Mouse (Mus musculus): ENCODE measurements around the gene Afm. TPM values are rescaled to one million over a fixed set of nuclear protein-coding genes. Genes with fewer than 3 reads are reported as not detected.

Afm gene
- not detected in 2 replicates for polyA plus RNA-seq (2016; fragmentation: Nextera tagmentation; extraction: Ambion mirVana)

- H3K4me2 ChIP-seq (replicated peaks), result no peak within 1 kb of the TSS
- no peaks in the 10 kb centered on the region for H3K4me1 ChIP-seq
- ATAC-seq (ENCODE audit: low FRiP score, low read depth), result no peak
- H3K9ac ChIP-seq, result no peak within 1 kb of the TSS
- no peaks in the 10 kb centered on the region for H3K27me3 ChIP-seq (replicated peaks)
- no peaks in the 10 kb centered on the region for H3K36me3 ChIP-seq
- 88% methylated on average over 6 of the region's 6 CpGs for WGBS
- no peaks in the 10 kb centered on the region for H3K9me3 ChIP-seq
- no peak within 1 kb of the TSS for H3K4me3 ChIP-seq
- no peak within 1 kb of the TSS for H3K27ac ChIP-seq
Observed at GRCm38 (mm10) chr5:90518356-90519100, at the start of gene Afm. Gene Afm (plus strand): TSS chr5:90518932.

DNA sequence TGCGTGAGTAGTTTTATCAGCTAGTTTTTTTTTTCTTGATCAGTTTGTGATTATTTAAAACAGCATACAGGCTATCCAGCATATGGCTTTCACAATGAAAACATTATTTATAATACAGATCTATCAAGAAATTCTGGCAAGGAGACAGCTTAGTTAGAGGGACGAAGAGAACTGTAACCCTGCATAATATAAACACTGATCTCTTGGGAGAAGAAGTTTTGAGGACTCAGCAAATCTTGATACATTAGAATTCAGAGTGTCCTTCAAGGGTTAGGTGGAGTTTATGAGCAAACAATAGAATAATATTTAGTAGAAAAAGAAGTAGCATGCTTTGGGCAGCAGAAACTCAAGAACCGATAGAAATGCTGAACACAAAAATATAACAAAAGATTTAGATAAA is 47.9 kb upstream of the Afm start:
- no peak overlapping the region for H3K27ac ChIP-seq
- no peaks in the 10 kb centered on the region for H3K27me3 ChIP-seq (replicated peaks)
- no peak for ATAC-seq (ENCODE audit: low FRiP score, low read depth)
- H3K9me3 ChIP-seq, result no peaks in the 10 kb centered on the region
- H3K4me2 ChIP-seq (replicated peaks), result no peak overlapping the region
- 92% methylated on average over 3 of the region's 3 CpGs for WGBS
- H3K4me1 ChIP-seq, result no peaks in the 10 kb centered on the region
- H3K36me3 ChIP-seq, result no peaks in the 10 kb centered on the region
- no peak overlapping the region for H3K9ac ChIP-seq
- H3K4me3 ChIP-seq, result no peak overlapping the region

DNA sequence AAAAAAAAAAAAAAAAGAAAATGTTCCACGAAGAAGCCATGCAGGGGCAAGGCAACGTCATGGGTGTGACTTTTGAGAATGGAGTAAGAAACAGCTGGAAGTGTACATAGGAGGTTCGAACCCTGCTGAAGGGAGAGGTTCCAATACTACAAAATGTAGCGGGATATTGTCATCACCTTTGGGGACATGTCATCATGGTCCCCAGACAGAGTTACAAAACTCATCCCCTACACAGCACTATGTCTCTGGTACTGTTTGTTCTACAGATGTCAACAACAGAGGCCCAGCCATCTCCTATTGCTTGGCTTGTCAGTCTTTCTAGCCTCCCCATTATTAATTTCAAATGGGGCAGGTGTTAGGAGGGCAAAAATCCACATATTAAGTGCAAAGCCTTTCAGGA is 44.8 kb upstream of the Afm start:
- Histone ChIP-seq H3K27ac (no peak overlapping the region), H3K4me3 (no peak overlapping the region), H3K9ac (no peak overlapping the region), H3K4me1 (no peaks in the 10 kb centered on the region), H3K36me3 (no peaks in the 10 kb centered on the region), H3K4me2 (replicated peaks) (no peak overlapping the region), H3K9me3 (no peaks in the 10 kb centered on the region), H3K27me3 (replicated peaks) (no peaks in the 10 kb centered on the region)
- 78% methylated on average over 4 of the region's 4 CpGs for WGBS
- no peak for ATAC-seq (ENCODE audit: low FRiP score, low read depth)

DNA sequence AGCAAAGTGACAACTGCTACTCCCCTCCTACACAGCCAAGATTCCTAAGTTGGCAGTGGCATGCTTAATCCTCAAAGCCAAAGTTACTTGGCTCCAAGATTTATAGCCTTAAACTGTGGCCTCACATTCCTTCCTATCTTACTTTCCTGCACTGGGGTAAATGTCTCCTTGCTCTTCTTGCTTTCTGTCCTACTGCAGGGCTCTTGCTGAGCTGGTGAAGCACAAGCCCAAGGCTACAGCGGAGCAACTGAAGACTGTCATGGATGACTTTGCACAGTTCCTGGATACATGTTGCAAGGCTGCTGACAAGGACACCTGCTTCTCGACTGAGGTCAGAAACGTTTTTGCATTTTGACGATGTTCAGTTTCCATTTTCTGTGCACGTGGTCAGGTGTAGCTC is 44.4 kb upstream of the Afm start:
- WGBS, result 86% methylated on average over 5 of the region's 5 CpGs
- Histone ChIP-seq H3K4me1 (no peaks in the 10 kb centered on the region), H3K36me3 (no peaks in the 10 kb centered on the region), H3K9ac (no peak overlapping the region), H3K4me2 (replicated peaks) (no peak overlapping the region), H3K27me3 (replicated peaks) (no peaks in the 10 kb centered on the region), H3K27ac (no peak overlapping the region), H3K4me3 (no peak overlapping the region), H3K9me3 (no peaks in the 10 kb centered on the region)
- ATAC-seq (ENCODE audit: low FRiP score, low read depth), result no peak

- no peaks in the 10 kb centered on the region for H3K9me3 ChIP-seq
- H3K9ac ChIP-seq, result no peak overlapping the region
- WGBS, result 85% methylated on average over 3 of the region's 3 CpGs
- H3K4me2 ChIP-seq (replicated peaks), result no peak overlapping the region
- ATAC-seq (ENCODE audit: low FRiP score, low read depth), result no peak
- H3K27ac ChIP-seq, result no peak overlapping the region
- H3K4me1 ChIP-seq, result no peaks in the 10 kb centered on the region
- H3K4me3 ChIP-seq, result no peak overlapping the region
- H3K27me3 ChIP-seq (replicated peaks), result no peaks in the 10 kb centered on the region
- no peaks in the 10 kb centered on the region for H3K36me3 ChIP-seq
Observed at GRCm38 (mm10) chr5:90476741-90477140, 42.0 kb upstream of the Afm start.

GRCm38 (mm10) chr5:90477308-90478140 is 41.2 kb upstream of the Afm start:
- H3K4me3 ChIP-seq, result no peak overlapping the region
- H3K27ac ChIP-seq, result no peak overlapping the region
- no peak overlapping the region for H3K4me2 ChIP-seq (replicated peaks)
- 88% methylated on average over 7 of the region's 7 CpGs for WGBS
- H3K9me3 ChIP-seq, result no peaks in the 10 kb centered on the region
- H3K4me1 ChIP-seq, result no peaks in the 10 kb centered on the region
- ATAC-seq (ENCODE audit: low FRiP score, low read depth), result no peak
- H3K36me3 ChIP-seq, result no peaks in the 10 kb centered on the region
- H3K27me3 ChIP-seq (replicated peaks), result no peaks in the 10 kb centered on the region
- H3K9ac ChIP-seq, result no peak overlapping the region

GRCm38 (mm10) chr5:90478886-90479285 is 39.8 kb upstream of the Afm start:
- no peak overlapping the region for H3K4me2 ChIP-seq (replicated peaks)
- no peaks in the 10 kb centered on the region for H3K4me1 ChIP-seq
- ATAC-seq (ENCODE audit: low FRiP score, low read depth), result no peak
- H3K27ac ChIP-seq, result no peak overlapping the region
- H3K9me3 ChIP-seq, result no peaks in the 10 kb centered on the region
- H3K36me3 ChIP-seq, result no peaks in the 10 kb centered on the region
- no peak overlapping the region for H3K4me3 ChIP-seq
- WGBS, result 83% methylated on average over 1 of the region's 1 CpGs
- H3K9ac ChIP-seq, result no peak overlapping the region
- no peaks in the 10 kb centered on the region for H3K27me3 ChIP-seq (replicated peaks)

DNA sequence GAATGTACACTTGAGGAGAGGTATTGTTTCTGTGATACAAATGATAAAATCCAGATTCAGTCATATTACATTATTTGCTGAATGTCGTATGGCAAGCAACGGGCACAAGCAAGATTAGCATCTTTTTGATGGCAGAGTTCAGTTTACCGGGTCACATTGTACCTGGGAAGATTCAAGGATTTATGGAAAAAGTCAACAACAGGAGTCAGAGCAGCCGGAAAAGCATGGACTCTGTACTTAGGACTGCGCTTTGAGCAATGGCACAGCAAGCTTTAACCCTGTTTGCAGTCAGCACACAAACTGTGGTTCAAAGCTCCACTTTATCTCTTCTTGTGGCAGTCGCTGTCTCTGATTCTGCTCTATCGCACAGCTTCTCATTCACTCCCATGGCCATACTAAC is 33.1 kb upstream of the Afm start:
- H3K9me3 ChIP-seq, result no peaks in the 10 kb centered on the region
- no peak overlapping the region for H3K4me2 ChIP-seq (replicated peaks)
- no peaks in the 10 kb centered on the region for H3K36me3 ChIP-seq
- ATAC-seq (ENCODE audit: low FRiP score, low read depth), result no peak
- 93% methylated on average over 7 of the region's 7 CpGs for WGBS
- H3K27ac ChIP-seq, result no peak overlapping the region
- H3K27me3 ChIP-seq (replicated peaks), result no peaks in the 10 kb centered on the region
- no peak overlapping the region for H3K4me3 ChIP-seq
- H3K4me1 ChIP-seq, result no peaks in the 10 kb centered on the region
- no peak overlapping the region for H3K9ac ChIP-seq

- Histone ChIP-seq H3K4me2 (replicated peaks) (no peak overlapping the region), H3K27me3 (replicated peaks) (no peaks in the 10 kb centered on the region), H3K4me3 (no peak overlapping the region), H3K36me3 (no peaks in the 10 kb centered on the region), H3K9ac (no peak overlapping the region), H3K27ac (no peak overlapping the region), H3K4me1 (no peaks in the 10 kb centered on the region), H3K9me3 (no peaks in the 10 kb centered on the region)
- whole genome bisulfite sequencing, result 91% methylated on average over 7 of the region's 7 CpGs
- ATAC-seq (ENCODE audit: low FRiP score, low read depth), result no peak
Observed at GRCm38 (mm10) chr5:90488323-90488722, 30.4 kb upstream of the Afm start.

- Histone ChIP-seq H3K4me1 (no peaks in the 10 kb centered on the region), H3K4me2 (replicated peaks) (no peak within 1 kb of the TSS), H3K27me3 (replicated peaks) (no peaks in the 10 kb centered on the region), H3K4me3 (no peak within 1 kb of the TSS), H3K9ac (no peak within 1 kb of the TSS), H3K9me3 (no peaks in the 10 kb centered on the region), H3K36me3 (no peaks in the 10 kb centered on the region), H3K27ac (no peak within 1 kb of the TSS)
- WGBS, result 85% methylated on average over 7 of the region's 7 CpGs
- ATAC-seq (ENCODE audit: low FRiP score, low read depth), result no peak
Observed at GRCm38 (mm10) chr5:90490518-90490917, 28.2 kb upstream of the Afm start, which contains the start of gene Afp. Gene Afp (plus strand): TSS chr5:90490737.

DNA sequence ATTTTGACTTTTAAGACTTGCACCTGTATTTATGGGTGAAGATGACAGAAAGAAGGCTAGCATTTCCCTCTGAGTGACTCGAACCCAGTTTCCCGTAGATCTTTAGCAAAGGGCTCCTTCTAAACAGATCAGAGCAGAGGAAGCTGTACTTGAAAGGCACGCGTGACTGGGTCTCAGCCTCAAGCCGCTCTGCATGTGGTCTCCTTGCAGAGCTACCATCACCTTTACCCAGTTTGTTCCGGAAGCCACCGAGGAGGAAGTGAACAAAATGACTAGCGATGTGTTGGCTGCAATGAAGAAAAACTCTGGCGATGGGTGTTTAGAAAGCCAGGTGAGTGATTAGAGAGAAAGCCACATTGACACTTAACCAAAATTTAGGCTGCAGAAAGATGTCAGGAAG is 26.3 kb upstream of the Afm start:
- no peaks in the 10 kb centered on the region for H3K36me3 ChIP-seq
- H3K4me1 ChIP-seq, result no peaks in the 10 kb centered on the region
- H3K4me3 ChIP-seq, result no peak overlapping the region
- no peaks in the 10 kb centered on the region for H3K9me3 ChIP-seq
- H3K9ac ChIP-seq, result no peak overlapping the region
- no peak overlapping the region for H3K4me2 ChIP-seq (replicated peaks)
- ATAC-seq (ENCODE audit: low FRiP score, low read depth), result no peak
- no peak overlapping the region for H3K27ac ChIP-seq
- H3K27me3 ChIP-seq (replicated peaks), result no peaks in the 10 kb centered on the region
- WGBS, result 84% methylated on average over 9 of the region's 9 CpGs

DNA sequence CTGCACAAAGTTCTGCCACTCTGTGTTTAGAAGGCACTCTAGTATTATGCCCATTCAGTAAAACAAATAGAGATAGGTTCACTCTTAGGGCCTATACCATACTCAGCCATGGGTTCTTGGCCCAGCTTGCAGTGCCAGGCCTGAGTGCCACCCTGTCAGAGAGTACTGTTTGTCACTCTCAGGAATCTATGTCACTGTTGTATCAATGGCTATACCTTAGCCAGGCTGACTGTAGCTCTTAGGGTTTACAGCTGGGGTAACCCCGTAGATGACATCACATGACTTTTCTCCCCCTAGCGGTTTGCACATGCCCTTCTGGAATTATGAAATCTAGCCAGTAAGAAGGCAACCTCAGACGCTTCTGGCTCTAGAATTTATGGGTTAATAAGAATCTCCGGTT is 24.4 kb upstream of the Afm start:
- no peak overlapping the region for H3K9ac ChIP-seq
- H3K9me3 ChIP-seq, result no peaks in the 10 kb centered on the region
- H3K4me2 ChIP-seq (replicated peaks), result no peak overlapping the region
- no peak for ATAC-seq (ENCODE audit: low FRiP score, low read depth)
- H3K4me3 ChIP-seq, result no peak overlapping the region
- H3K27me3 ChIP-seq (replicated peaks), result no peaks in the 10 kb centered on the region
- no peak overlapping the region for H3K27ac ChIP-seq
- 81% methylated on average over 4 of the region's 4 CpGs for WGBS
- no peaks in the 10 kb centered on the region for H3K4me1 ChIP-seq
- no peaks in the 10 kb centered on the region for H3K36me3 ChIP-seq

All from neural tube, embryonic 12.5 days (tissue).